Mouse (Mus musculus): ENCODE results near the gene Prrg4.
"Not testable (repeated sequence)": the region's sequence is repeated elsewhere in the genome, so short reads cannot be mapped to it uniquely, and the experiment has no call there.

Prrg4 gene

GRCm38 (mm10) chr2:104849276-104849990, at the start of gene Prrg4:
Gene Prrg4, minus strand, starts transcription at chr2:104849876.
- peak; percentile 52 for DNase-seq (ENCODE audit: low spot score)

- DNase-seq (ENCODE audit: low spot score), result peak; percentile 56
Measured at GRCm38 (mm10) chr2:104887882-104888566, 38.3 kb upstream of the Prrg4 start.

GRCm38 (mm10) chr2:104887331-104887730, 37.7 kb upstream of the Prrg4 start:
- DNase-seq (ENCODE audit: low spot score), result not testable (repeated sequence)

- no peak for DNase-seq (ENCODE audit: low spot score)
Measured at GRCm38 (mm10) chr2:104886109-104886508, 36.4 kb upstream of the Prrg4 start.

GRCm38 (mm10) chr2:104878794-104879193, 29.1 kb upstream of the Prrg4 start:
- DNase-seq (ENCODE audit: low spot score), result no peak

GRCm38 (mm10) chr2:104869101-104869500, 19.4 kb upstream of the Prrg4 start:
- no peak for DNase-seq (ENCODE audit: low spot score)

GRCm38 (mm10) chr2:104867282-104867855, 17.7 kb upstream of the Prrg4 start, which contains the start of gene Ccdc73:
Gene Ccdc73, plus strand, starts transcription at chr2:104867805.
- no peak for DNase-seq (ENCODE audit: low spot score)

- DNase-seq (ENCODE audit: low spot score), result no peak
Measured at GRCm38 (mm10) chr2:104864176-104864860, 14.6 kb upstream of the Prrg4 start.

GRCm38 (mm10) chr2:104860426-104860825, 10.8 kb upstream of the Prrg4 start:
- DNase-seq (ENCODE audit: low spot score), result no peak

- DNase-seq (ENCODE audit: low spot score), result no peak
Measured at GRCm38 (mm10) chr2:104859060-104859459, 9.4 kb upstream of the Prrg4 start.

GRCm38 (mm10) chr2:104858083-104858482, 8.4 kb upstream of the Prrg4 start:
- DNase-seq (ENCODE audit: low spot score), result not testable (repeated sequence)

- no peak for DNase-seq (ENCODE audit: low spot score)
Measured at GRCm38 (mm10) chr2:104856218-104856617, 6.5 kb upstream of the Prrg4 start.

- no peak for DNase-seq (ENCODE audit: low spot score)
Measured at GRCm38 (mm10) chr2:104855732-104856131, 6.1 kb upstream of the Prrg4 start.

GRCm38 (mm10) chr2:104854836-104855235, 5.2 kb upstream of the Prrg4 start:
- DNase-seq (ENCODE audit: low spot score), result no peak

GRCm38 (mm10) chr2:104852546-104852945, 2.9 kb upstream of the Prrg4 start:
- no peak for DNase-seq (ENCODE audit: low spot score)

GRCm38 (mm10) chr2:104851686-104852085, 2.0 kb upstream of the Prrg4 start:
- no peak for DNase-seq (ENCODE audit: low spot score)

GRCm38 (mm10) chr2:104849991-104850359, 299 bp upstream of the Prrg4 start:
- DNase-seq (ENCODE audit: low spot score), result no peak

- peak; percentile 56 for DNase-seq (ENCODE audit: low spot score)
Measured at GRCm38 (mm10) chr2:104848235-104849161, 1.2 kb downstream of the Prrg4 start.

- DNase-seq (ENCODE audit: low spot score), result peak; percentile 44
Measured at GRCm38 (mm10) chr2:104847645-104848044, 2.0 kb downstream of the Prrg4 start.

GRCm38 (mm10) chr2:104846638-104847414, 2.9 kb downstream of the Prrg4 start:
- DNase-seq (ENCODE audit: low spot score), result no peak

GRCm38 (mm10) chr2:104842559-104842958, 7.1 kb downstream of the Prrg4 start:
- no peak for DNase-seq (ENCODE audit: low spot score)
